Mouse (Mus musculus): ENCODE measurements around the gene Chrm5. TPM values are rescaled to one million over a fixed set of nuclear protein-coding genes. Genes with fewer than 3 reads are reported as not detected.
A peak's percentile ranks its signal among the peaks of the same experiment; 100 is the strongest.

Chrm5 gene
- not detected for total RNA-seq (2021)
- long read RNA-seq, experiment 1: 0 reads
- long read RNA-seq, experiment 2: 0 reads

GRCm38 (mm10) chr2:112480669-112481068 is at the start of gene Chrm5:
Gene Chrm5 (minus strand): TSS chr2:112480769.
- no peak for DNase-seq

- no peak for DNase-seq
Observed at GRCm38 (mm10) chr2:112526933-112527332, 46.4 kb upstream of the Chrm5 start.

GRCm38 (mm10) chr2:112520526-112521482 is 40.2 kb upstream of the Chrm5 start:
- DNase-seq: no peak

- no peak for DNase-seq
Observed at GRCm38 (mm10) chr2:112518541-112518940, 38.0 kb upstream of the Chrm5 start.

- no peak for DNase-seq
Observed at GRCm38 (mm10) chr2:112517218-112517617, 36.6 kb upstream of the Chrm5 start.

GRCm38 (mm10) chr2:112516728-112517127 is 36.2 kb upstream of the Chrm5 start:
- no peak for DNase-seq

GRCm38 (mm10) chr2:112513036-112513435 is 32.5 kb upstream of the Chrm5 start:
- no peak for DNase-seq

- DNase-seq: no peak
Observed at GRCm38 (mm10) chr2:112510140-112510539, 29.6 kb upstream of the Chrm5 start.

- no peak for DNase-seq
Observed at GRCm38 (mm10) chr2:112507444-112507843, 26.9 kb upstream of the Chrm5 start.

GRCm38 (mm10) chr2:112506841-112507435 is 26.4 kb upstream of the Chrm5 start:
- DNase-seq: no peak

GRCm38 (mm10) chr2:112503978-112504377 is 23.4 kb upstream of the Chrm5 start:
- DNase-seq: no peak

- peak; percentile 79 for DNase-seq
Observed at GRCm38 (mm10) chr2:112501209-112501608, 20.6 kb upstream of the Chrm5 start.

GRCm38 (mm10) chr2:112497851-112498250 is 17.3 kb upstream of the Chrm5 start:
- DNase-seq: peak; percentile 17

GRCm38 (mm10) chr2:112493539-112494260 is 13.1 kb upstream of the Chrm5 start:
- peak; percentile 14 for DNase-seq

GRCm38 (mm10) chr2:112492856-112493538 is 12.4 kb upstream of the Chrm5 start, which contains the start of gene Aven:
Gene Aven (plus strand): TSS chr2:112492964.
- DNase-seq: peak; percentile 91

- DNase-seq: peak; percentile 40
Observed at GRCm38 (mm10) chr2:112492431-112492855, 11.9 kb upstream of the Chrm5 start.

GRCm38 (mm10) chr2:112491629-112492028 is 11.1 kb upstream of the Chrm5 start:
- DNase-seq: no peak

GRCm38 (mm10) chr2:112490483-112491196 is 10.1 kb upstream of the Chrm5 start:
- no peak for DNase-seq

GRCm38 (mm10) chr2:112484886-112485285 is 4.3 kb upstream of the Chrm5 start:
- no peak for DNase-seq

- DNase-seq: no peak
Observed at GRCm38 (mm10) chr2:112483334-112483651, 2.7 kb upstream of the Chrm5 start.

Measured in adrenal gland, postnatal 10 days (tissue).